Mouse (Mus musculus): Measurements from ENCODE around the gene Gm21992.

- TF ChIP-seq CTCF (conservative IDR thresholded peaks at IDR 0.05; ENCODE audit: low read length) (no peak), NANOG (IDR thresholded peaks at IDR 0.05; ENCODE audit: borderline replicate concordance, low read length) (no peak), POU5F1 (IDR thresholded peaks at IDR 0.05; ENCODE audit: borderline replicate concordance, low read length) (no peak)
Measured at GRCm38 (mm10) chr19:4855470-4855820, 44.0 kb upstream of the Gm21992 start.
